Mouse (Mus musculus) CD4-positive helper T cell, adult 2 months (primary cell): ENCODE measurements around the gene Igsf3.

Source experiments
- DNase-seq: peaks from one replicate; pipeline ENCODE4 v3.0.0-alpha.2; 2012; ENCODE audit warnings: low read depth, missing footprints, low spot score

Igsf3 gene

GRCm38 (mm10) chr3:101372345-101372980 lies 4.4 kb upstream of the Igsf3 start:
- peak; percentile 62 for DNase-seq

GRCm38 (mm10) chr3:101377256-101378024 lies 557 bp downstream of the Igsf3 start:
- no peak for DNase-seq

GRCm38 (mm10) chr3:101378102-101378501 lies 1.2 kb downstream of the Igsf3 start:
- no peak for DNase-seq

- no peak for DNase-seq
Measured at GRCm38 (mm10) chr3:101379789-101380188, 2.9 kb downstream of the Igsf3 start.

GRCm38 (mm10) chr3:101381691-101382090 lies 4.8 kb downstream of the Igsf3 start:
- no peak for DNase-seq

GRCm38 (mm10) chr3:101382751-101383150 lies 5.9 kb downstream of the Igsf3 start:
- no peak for DNase-seq

GRCm38 (mm10) chr3:101386430-101387016 lies 9.6 kb downstream of the Igsf3 start:
- no peak for DNase-seq

- no peak for DNase-seq
Measured at GRCm38 (mm10) chr3:101387849-101388248, 11.0 kb downstream of the Igsf3 start.

GRCm38 (mm10) chr3:101389566-101389965 lies 12.7 kb downstream of the Igsf3 start:
- no peak for DNase-seq

- no peak for DNase-seq
Measured at GRCm38 (mm10) chr3:101390472-101390871, 13.6 kb downstream of the Igsf3 start.

- DNase-seq = no peak
Measured at GRCm38 (mm10) chr3:101391991-101392390, 15.1 kb downstream of the Igsf3 start.

- no peak for DNase-seq
Measured at GRCm38 (mm10) chr3:101393103-101393644, 16.3 kb downstream of the Igsf3 start.

GRCm38 (mm10) chr3:101393659-101394539 lies 17.0 kb downstream of the Igsf3 start:
- DNase-seq = no peak

- DNase-seq = no peak
Measured at GRCm38 (mm10) chr3:101395341-101395740, 18.5 kb downstream of the Igsf3 start.

- no peak for DNase-seq
Measured at GRCm38 (mm10) chr3:101396061-101396460, 19.2 kb downstream of the Igsf3 start.

GRCm38 (mm10) chr3:101396726-101397263 lies 19.9 kb downstream of the Igsf3 start:
- no peak for DNase-seq

GRCm38 (mm10) chr3:101397422-101397821 lies 20.5 kb downstream of the Igsf3 start:
- no peak for DNase-seq

- no peak for DNase-seq
Measured at GRCm38 (mm10) chr3:101398071-101398786, 21.3 kb downstream of the Igsf3 start.

GRCm38 (mm10) chr3:101398877-101399276 lies 22.0 kb downstream of the Igsf3 start:
- DNase-seq = no peak

GRCm38 (mm10) chr3:101401501-101401900 lies 24.6 kb downstream of the Igsf3 start:
- no peak for DNase-seq
